Mouse (Mus musculus) G1E (cell line): ENCODE measurements around the gene Plppr3. TPM values are rescaled to one million over a fixed set of nuclear protein-coding genes. Genes with fewer than 3 reads are reported as not detected.
"Not testable (repeated sequence)": the region's sequence is repeated elsewhere in the genome, so short reads cannot be mapped to it uniquely, and the experiment has no call there.

Experiments used
- ATAC-seq: 2 replicates; pipeline ENCODE4 v1.8.0; 2016; ENCODE audit warnings: mild to moderate bottlenecking; ENCODE audit not compliant: insufficient number of reproducible peaks, poor library complexity, low FRiP score, severe bottlenecking; ENCODE audit errors: extremely low read depth
- DNase-seq: peaks from one replicate; pipeline ENCODE4 v3.0.0; 2012; ENCODE audit warnings: low spot score
- H3K27me3 ChIP-seq: 2 replicates; pipeline ENCODE4 v1.6.1; 2012; ENCODE audit warnings: mild to moderate bottlenecking, low read length, inconsistent platforms; ENCODE audit not compliant: insufficient read depth
- H3K36me3 ChIP-seq: replicated peaks from 2 replicates; pipeline ENCODE3; 2012; ENCODE audit warnings: mild to moderate bottlenecking, inconsistent platforms
- H3K4me1 ChIP-seq: 2 replicates; pipeline ENCODE4 v1.6.1; 2012; ENCODE audit warnings: low read depth, low read length, inconsistent platforms, mixed read lengths; ENCODE audit not compliant: insufficient read depth
- H3K4me3 ChIP-seq: 2 replicates; pipeline ENCODE4 v1.5.1; 2012; ENCODE audit warnings: low read depth, mild to moderate bottlenecking, inconsistent platforms, low read length, moderate library complexity, mixed read lengths
- H3K9me3 ChIP-seq: replicated peaks from 2 replicates; pipeline ENCODE4 v1.6.1; 2012; ENCODE audit warnings: inconsistent platforms
- CTCF ChIP-seq: IDR thresholded peaks from 2 replicates; pipeline ENCODE4 v1.5.1; 2012; ENCODE audit warnings: low read depth, low read length, inconsistent platforms, mixed read lengths
- GATA1 ChIP-seq: IDR thresholded peaks from 2 replicates; pipeline ENCODE4 v1.6.1; 2012; ENCODE audit warnings: borderline replicate concordance, low read length, inconsistent platforms, mixed read lengths
- GATA2 ChIP-seq: IDR thresholded peaks from 2 replicates; pipeline ENCODE4 v1.6.1; 2012; ENCODE audit warnings: low read depth, low read length, inconsistent platforms, borderline replicate concordance
- POLR2AphosphoS5 ChIP-seq: IDR thresholded peaks from 2 replicates; pipeline ENCODE4 v1.6.1; 2012; ENCODE audit warnings: low read depth, low read length, inconsistent platforms; ENCODE audit not compliant: insufficient replicate concordance
- TAL1 ChIP-seq: conservative IDR thresholded peaks from 2 replicates; pipeline ENCODE4 v1.6.1; 2012; ENCODE audit warnings: low read depth, low read length, inconsistent platforms, mixed read lengths
- polyA plus RNA-seq: library from polyadenylated mRNA; stranded (reverse); fragments of >175 nt; gene quantifications from 2 replicates; pipeline ENCODE4 v1.2.3, GENCODE M21; 2012
- total RNA-seq, 2 experiments: library from RNA; stranded (forward) in 1 of 2; stranded (reverse) in 1 of 2; fragments of 200-1000 nt in 1 of 2; fragments of >200 nt in 1 of 2; fragmentation: Nextera tagmentation in 1 of 2; gene quantifications; 2 replicates each; pipeline ENCODE4 v1.2.3; 2014 to 2017

The Plppr3 gene
- total and polyA plus RNA-seq, 3 experiments, result 0.20 to 0.82 TPM; not detected in 1

DNA sequence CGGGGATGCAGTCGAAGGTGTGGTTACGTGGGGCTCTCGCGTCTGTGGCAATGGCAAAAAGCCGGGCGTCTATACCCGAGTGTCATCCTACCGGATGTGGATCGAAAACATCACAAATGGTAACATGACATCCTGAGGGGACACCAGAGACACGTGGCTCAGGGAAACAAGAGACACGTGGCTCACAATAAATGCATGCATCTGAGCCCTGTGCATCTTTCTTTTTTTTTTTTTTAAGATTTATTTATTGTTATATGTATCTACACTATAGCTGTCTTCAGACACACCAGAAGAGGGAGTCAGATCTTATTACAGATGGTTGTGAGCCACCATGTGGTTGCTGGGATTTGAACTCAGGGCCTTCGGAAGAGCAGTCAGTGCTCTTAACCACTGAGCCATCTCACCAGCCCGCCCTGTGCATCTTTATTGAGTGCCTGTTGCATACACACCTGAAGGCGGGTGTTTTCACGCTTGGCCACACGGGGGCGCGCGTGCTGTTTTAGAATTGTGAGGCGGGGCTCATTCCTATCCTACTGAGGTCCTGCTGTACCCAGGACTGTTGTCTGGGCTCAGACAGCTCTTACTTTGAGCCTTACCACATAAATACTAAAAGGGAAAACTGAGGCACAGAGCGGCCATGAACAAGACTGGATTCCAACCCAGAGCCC lies 18.2 kb upstream of the Plppr3 start:
- Histone ChIP-seq H3K27me3 (peaks cover 35% of the 10 kb centered on the region), H3K36me3 (peaks cover 41% of the 10 kb centered on the region), H3K4me1 (peaks cover 21% of the 10 kb centered on the region)
- H3K9me3 ChIP-seq, H3K4me3 ChIP-seq, ATAC-seq: not testable (repeated sequence)
- TF ChIP-seq CTCF, result peak; percentile 56
- peak; percentile 58 for DNase-seq

DNA sequence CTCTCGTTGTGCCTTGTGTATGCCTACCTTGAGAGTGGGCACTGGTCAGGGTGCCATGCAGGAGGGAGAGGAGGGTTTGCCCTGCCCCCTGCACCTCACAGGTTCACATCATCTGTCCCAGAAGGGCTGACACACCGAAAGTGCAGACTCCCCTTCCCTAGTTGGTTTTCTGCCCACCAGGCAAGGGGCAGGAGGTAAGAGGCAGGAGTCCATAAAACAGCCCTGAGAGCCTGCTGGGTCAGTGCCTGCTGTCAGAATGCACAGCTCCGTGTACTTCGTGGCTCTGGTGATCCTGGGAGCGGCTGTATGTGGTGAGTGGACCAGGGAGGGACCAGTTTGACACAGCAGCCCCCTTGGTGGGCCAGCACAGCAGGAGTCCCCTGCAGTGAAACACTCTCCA lies 16.2 kb upstream of the Plppr3 start, which contains the start of gene Cfd:
Cfd (plus strand) TSS at position 184 of the 400 bp plus-strand sequence.
- ATAC-seq (no peak), DNase-seq (no peak)
- no peaks in the 10 kb centered on the region for H3K9me3 ChIP-seq
- peaks cover 12% of the 10 kb centered on the region for H3K4me1 ChIP-seq
- peaks cover 22% of the 10 kb centered on the region for H3K36me3 ChIP-seq
- peaks cover 47% of the 10 kb centered on the region for H3K27me3 ChIP-seq
- TF ChIP-seq POLR2AphosphoS5, result no peak
- no peak for TF ChIP-seq GATA1
- TF ChIP-seq TAL1, result no peak
- TF ChIP-seq GATA2, result no peak
- TF ChIP-seq CTCF, result no peak
- H3K4me3 ChIP-seq, result no peak within 1 kb of the TSS

DNA sequence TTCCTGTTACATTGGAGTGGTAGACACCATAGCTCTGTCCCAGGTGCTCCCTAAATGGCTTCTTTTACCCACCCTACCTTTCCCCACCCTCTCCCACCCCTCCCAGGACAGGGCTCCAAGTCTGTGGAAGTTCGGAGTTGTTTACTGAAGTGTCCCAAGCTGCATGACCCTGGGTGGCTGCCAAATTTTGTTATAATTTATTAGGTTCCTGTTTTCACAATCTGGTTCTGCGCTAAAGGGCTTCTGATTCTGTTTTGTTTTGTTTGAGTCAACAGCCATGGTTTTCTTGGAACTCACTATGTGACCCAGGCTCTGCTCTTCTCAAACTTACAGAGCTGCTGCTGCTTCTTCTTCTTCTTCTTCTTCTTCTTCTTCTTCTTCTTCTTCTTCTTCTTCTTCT lies 15.0 kb upstream of the Plppr3 start:
- DNase-seq (no peak), ATAC-seq (no peak)
- Histone ChIP-seq H3K9me3 (no peaks in the 10 kb centered on the region), H3K27me3 (peaks cover 47% of the 10 kb centered on the region), H3K4me3 (no peak overlapping the region), H3K36me3 (peaks cover 10% of the 10 kb centered on the region), H3K4me1 (peaks cover 15% of the 10 kb centered on the region)
- TF ChIP-seq CTCF (no peak), GATA1 (no peak), GATA2 (no peak), TAL1 (no peak), POLR2AphosphoS5 (no peak)

- H3K27me3 ChIP-seq, result peaks cover 59% of the 10 kb centered on the region
These were observed 12.2 kb upstream of the Plppr3 start for GRCm38 (mm10) chr10:79886611-79887010.

DNA sequence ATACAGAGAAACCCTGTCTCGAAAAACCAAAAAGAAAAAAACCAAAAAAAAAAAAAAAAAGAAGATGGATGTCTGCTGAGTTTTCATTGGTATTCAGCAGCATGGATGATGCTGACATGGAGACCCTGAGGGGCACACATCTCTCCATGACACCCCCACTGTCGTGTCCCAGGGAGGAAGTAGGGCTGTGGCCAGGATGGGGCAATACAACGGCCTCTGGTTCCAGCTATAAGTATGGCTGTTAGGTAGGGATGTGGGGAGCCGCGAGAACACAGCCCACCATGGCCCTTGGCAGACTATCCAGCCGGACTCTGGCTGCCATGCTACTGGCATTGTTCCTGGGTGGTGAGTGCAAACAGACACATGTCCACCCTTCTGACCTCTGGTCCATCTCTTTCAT lies 11.6 kb upstream of the Plppr3 start, which contains the start of gene Elane:
Elane (plus strand) TSS at position 194 of the 400 bp plus-strand sequence.
- ATAC-seq, result no peak
- Histone ChIP-seq H3K4me3 (no peak within 1 kb of the TSS), H3K36me3 (no peaks in the 10 kb centered on the region), H3K4me1 (peaks cover 39% of the 10 kb centered on the region), H3K27me3 (peaks cover 56% of the 10 kb centered on the region), H3K9me3 (no peaks in the 10 kb centered on the region)
- DNase-seq, result no peak
- no peak for TF ChIP-seq GATA1
- no peak for TF ChIP-seq GATA2
- TF ChIP-seq CTCF, result no peak
- no peak for TF ChIP-seq TAL1
- no peak for TF ChIP-seq POLR2AphosphoS5

More at GRCm38 (mm10) chr10:79886611-79887010, 12.2 kb upstream of the Plppr3 start:
- H3K9me3 ChIP-seq, result no peaks in the 10 kb centered on the region
- DNase-seq, result no peak
- peaks cover 34% of the 10 kb centered on the region for H3K4me1 ChIP-seq
- ATAC-seq, result no peak
- H3K4me3 ChIP-seq, result no peak overlapping the region
- TF ChIP-seq GATA1, result no peak
- no peak for TF ChIP-seq GATA2
- no peak for TF ChIP-seq POLR2AphosphoS5
- no peak for TF ChIP-seq CTCF
- no peak for TF ChIP-seq TAL1
- no peaks in the 10 kb centered on the region for H3K36me3 ChIP-seq

DNA sequence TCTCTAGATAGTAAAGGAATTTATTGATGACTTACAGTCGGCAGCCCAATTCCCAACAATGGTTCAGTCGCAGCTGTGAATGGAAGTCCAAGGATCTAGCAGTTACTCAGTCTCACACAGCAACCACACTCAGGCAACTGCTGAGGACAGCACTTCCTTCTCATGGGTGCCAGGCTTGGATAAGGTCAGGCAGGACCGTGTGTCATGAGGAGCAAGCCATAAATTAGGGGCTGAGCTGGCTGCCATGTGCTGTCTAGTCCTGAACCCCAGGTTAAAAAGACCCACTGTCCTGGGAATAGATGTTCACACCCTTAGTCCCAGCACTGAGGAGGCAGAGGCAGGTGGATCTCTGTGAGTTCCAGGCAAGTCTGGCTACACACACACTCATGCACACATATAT lies 10.5 kb upstream of the Plppr3 start:
- peaks cover 56% of the 10 kb centered on the region for H3K27me3 ChIP-seq
- H3K4me1 ChIP-seq, result peaks cover 44% of the 10 kb centered on the region
- not testable (repeated sequence) for H3K4me3 ChIP-seq, H3K9me3 ChIP-seq, DNase-seq, ATAC-seq, H3K36me3 ChIP-seq

- Histone ChIP-seq H3K27me3 (peaks cover 56% of the 10 kb centered on the region), H3K4me3 (no peak overlapping the region), H3K36me3 (no peaks in the 10 kb centered on the region), H3K4me1 (peaks cover 49% of the 10 kb centered on the region), H3K9me3 (no peaks in the 10 kb centered on the region)
- DNase-seq, result no peak
- no peak for ATAC-seq
- TF ChIP-seq GATA2 (no peak), GATA1 (no peak), POLR2AphosphoS5 (no peak), TAL1 (no peak), CTCF (no peak)
These were observed 10.0 kb upstream of the Plppr3 start for GRCm38 (mm10) chr10:79884446-79884845.
